Mouse (Mus musculus) testis, postnatal 10 days (tissue): ENCODE data around the gene Acss2.
"Not testable (repeated sequence)": the region's sequence is repeated elsewhere in the genome, so short reads cannot be mapped to it uniquely, and the experiment has no call there.

ENCODE experiments used
- DNase-seq: peaks from one replicate; pipeline ENCODE4 v3.0.0; 2021; ENCODE audit warnings: low spot score

Gene Acss2

GRCm38 (mm10) chr2:155538463-155539057 lies 20.8 kb downstream of the Acss2 start:
- not testable (repeated sequence) for DNase-seq

GRCm38 (mm10) chr2:155539696-155540095 lies 21.9 kb downstream of the Acss2 start:
- no peak for DNase-seq

- DNase-seq = no peak
Observed at GRCm38 (mm10) chr2:155540822-155541458, 23.2 kb downstream of the Acss2 start.

GRCm38 (mm10) chr2:155546955-155547354 lies 29.2 kb downstream of the Acss2 start:
- DNase-seq = no peak

- DNase-seq = no peak
Observed at GRCm38 (mm10) chr2:155552336-155552735, 34.6 kb downstream of the Acss2 start.

GRCm38 (mm10) chr2:155552949-155553354 lies 35.2 kb downstream of the Acss2 start:
- DNase-seq = no peak

- DNase-seq = no peak
Observed at GRCm38 (mm10) chr2:155554426-155554985, 36.8 kb downstream of the Acss2 start.

GRCm38 (mm10) chr2:155562209-155562608 lies 44.5 kb downstream of the Acss2 start:
- DNase-seq = no peak

GRCm38 (mm10) chr2:155562934-155563333 lies 45.2 kb downstream of the Acss2 start:
- no peak for DNase-seq

- no peak for DNase-seq
Observed at GRCm38 (mm10) chr2:155567751-155568150, 50.0 kb downstream of the Acss2 start.

- DNase-seq = no peak
Observed at GRCm38 (mm10) chr2:155569223-155569807, 51.6 kb downstream of the Acss2 start.

- DNase-seq = no peak
Observed at GRCm38 (mm10) chr2:155573001-155573400, 55.3 kb downstream of the Acss2 start.

- DNase-seq = no peak
Observed at GRCm38 (mm10) chr2:155573996-155574395, 56.2 kb downstream of the Acss2 start.

GRCm38 (mm10) chr2:155574700-155575099 lies 57.0 kb downstream of the Acss2 start:
- DNase-seq = no peak

GRCm38 (mm10) chr2:155576656-155577055 lies 58.9 kb downstream of the Acss2 start:
- no peak for DNase-seq

- DNase-seq = no peak
Observed at GRCm38 (mm10) chr2:155580331-155580730, 62.6 kb downstream of the Acss2 start.

GRCm38 (mm10) chr2:155582384-155582995 lies 64.7 kb downstream of the Acss2 start:
- no peak for DNase-seq

GRCm38 (mm10) chr2:155582996-155583395 lies 65.2 kb downstream of the Acss2 start:
- no peak for DNase-seq

- peak; percentile 74 for DNase-seq
Observed at GRCm38 (mm10) chr2:155583927-155584530, 66.3 kb downstream of the Acss2 start.

- DNase-seq = no peak
Observed at GRCm38 (mm10) chr2:155585082-155585481, 67.3 kb downstream of the Acss2 start.

GRCm38 (mm10) chr2:155585486-155585885 lies 67.7 kb downstream of the Acss2 start:
- no peak for DNase-seq

- no peak for DNase-seq
Observed at GRCm38 (mm10) chr2:155588136-155588535, 70.4 kb downstream of the Acss2 start.
